Mouse (Mus musculus) right cerebral cortex, postnatal 36 days (tissue): Measurements from ENCODE around the gene Sectm1a.
A peak's percentile ranks its signal among the peaks of the same experiment; 100 is the strongest.
"Not testable (repeated sequence)": the region's sequence is repeated elsewhere in the genome, so short reads cannot be mapped to it uniquely, and the experiment has no call there.

Experiments used
- DNase-seq, 2 experiments: peaks; one replicate each; pipeline ENCODE4 v3.0.0; 2022; ENCODE audit warnings: low spot score in 2 of 2, mixed read lengths in 1 of 2

Sectm1a gene

GRCm38 (mm10) chr11:121047826-121048399 lies 33.1 kb downstream of the Sectm1a start:
- no peak for DNase-seq

- no peak for DNase-seq
These were observed 35.7 kb downstream of the Sectm1a start for GRCm38 (mm10) chr11:121045286-121045685.

- not testable (repeated sequence) for DNase-seq
These were observed 38.0 kb downstream of the Sectm1a start for GRCm38 (mm10) chr11:121043025-121043424.

GRCm38 (mm10) chr11:121042480-121042879 lies 38.5 kb downstream of the Sectm1a start:
- DNase-seq = no peak

- DNase-seq = no peak
These were observed 39.4 kb downstream of the Sectm1a start for GRCm38 (mm10) chr11:121041636-121042035.

- DNase-seq = peak; percentile 56 to 64
These were observed 39.8 kb downstream of the Sectm1a start for GRCm38 (mm10) chr11:121041212-121041611.

GRCm38 (mm10) chr11:121039302-121039701 lies 41.7 kb downstream of the Sectm1a start, which contains the start of gene Cd7:
Gene Cd7, minus strand, starts transcription at chr11:121039418.
- DNase-seq = no peak

GRCm38 (mm10) chr11:121038366-121039240 lies 42.4 kb downstream of the Sectm1a start:
- peak; percentile 43 to 50 for DNase-seq

- DNase-seq = no peak
These were observed 47.9 kb downstream of the Sectm1a start for GRCm38 (mm10) chr11:121033118-121033517.

- no peak for DNase-seq
These were observed 53.8 kb downstream of the Sectm1a start for GRCm38 (mm10) chr11:121027259-121027658.

- DNase-seq = peak in 1 of 2 experiments; percentile 38
These were observed 56.9 kb downstream of the Sectm1a start for GRCm38 (mm10) chr11:121024163-121024562.

- DNase-seq = no peak
These were observed 61.5 kb downstream of the Sectm1a start for GRCm38 (mm10) chr11:121019501-121019900.

GRCm38 (mm10) chr11:121017703-121018102 lies 63.3 kb downstream of the Sectm1a start:
- peak in 1 of 2 experiments; percentile 38 for DNase-seq
